Mouse (Mus musculus) E14TG2a.4 (cell line): ENCODE results near the gene Trim26.

Source experiments
- CTCF ChIP-seq: conservative IDR thresholded peaks from 2 replicates; pipeline ENCODE4 v1.5.1; 2014; ENCODE audit warnings: low read length
- POU5F1 ChIP-seq: IDR thresholded peaks from 2 replicates; pipeline ENCODE4 v1.6.1; 2014; ENCODE audit warnings: low read length, borderline replicate concordance

DNA sequence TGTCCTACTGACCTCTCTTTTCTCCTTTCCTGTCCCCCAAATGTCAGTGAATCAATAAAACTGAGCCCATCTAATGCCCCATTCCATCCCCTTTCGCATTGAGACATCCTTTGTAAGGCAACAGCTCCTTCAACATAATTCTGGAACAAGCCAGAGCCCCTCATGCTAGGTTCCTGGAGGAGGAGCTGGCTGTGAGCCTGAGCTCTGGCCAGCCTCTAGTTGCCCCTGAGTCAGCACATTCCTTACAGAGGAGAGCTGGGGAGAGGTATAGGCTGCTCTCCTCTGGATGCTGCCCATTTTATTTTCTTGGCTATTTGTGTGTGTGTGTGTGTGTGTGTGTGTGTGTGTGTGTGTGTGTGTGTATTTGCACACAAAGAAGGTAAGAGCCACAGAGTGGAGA, 71.3 kb downstream of the Trim26 start:
- no peak for TF ChIP-seq CTCF
- TF ChIP-seq POU5F1, result no peak
